Mouse (Mus musculus) naive thymus-derived CD4-positive, alpha-beta T cell, adult 2 months (primary cell): ENCODE measurements around the gene Rab39.

Source experiments
- DNase-seq: peaks from one replicate; pipeline ENCODE4 v3.0.0-alpha.2; 2011; ENCODE audit warnings: low read depth

Rab39 gene

DNA sequence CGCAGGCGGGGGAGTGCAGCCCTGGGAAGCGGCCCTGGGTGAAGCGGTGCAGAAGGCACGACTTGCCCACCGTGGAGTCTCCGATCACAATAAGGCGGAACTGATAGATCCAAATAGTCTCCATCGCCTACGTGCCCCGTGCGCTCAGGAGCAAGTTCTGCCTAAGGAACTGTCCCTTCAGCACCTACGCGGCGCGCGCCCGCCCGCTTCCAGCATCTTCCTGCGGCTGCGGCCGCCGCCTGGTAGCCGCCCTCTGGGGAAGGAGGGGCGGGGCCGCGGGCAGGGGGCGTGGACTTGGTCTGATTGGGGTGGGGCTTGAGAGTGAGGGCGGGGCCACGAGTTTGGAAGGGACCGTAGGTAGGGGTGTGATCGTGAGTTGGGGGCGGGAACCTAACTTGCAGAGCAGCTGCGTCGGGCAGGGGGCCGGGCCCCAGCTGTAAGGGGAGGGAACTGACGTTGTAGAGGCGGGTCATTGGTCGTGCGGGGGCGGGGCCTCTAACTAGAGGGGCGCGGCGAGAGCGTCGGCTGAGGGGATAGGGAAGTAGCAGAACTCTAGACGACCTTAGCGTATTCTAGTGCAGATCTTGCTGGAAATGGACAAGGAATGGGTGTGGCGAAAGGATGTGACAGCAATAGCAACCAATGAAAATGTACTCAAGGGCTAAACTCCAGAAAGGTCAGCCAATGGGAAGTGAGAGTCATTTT lies at the start of gene Rab39:
TSS of gene Rab39 (minus strand) at position 241 of the 705 bp plus-strand sequence.
- DNase-seq, result peak; percentile 65

DNA sequence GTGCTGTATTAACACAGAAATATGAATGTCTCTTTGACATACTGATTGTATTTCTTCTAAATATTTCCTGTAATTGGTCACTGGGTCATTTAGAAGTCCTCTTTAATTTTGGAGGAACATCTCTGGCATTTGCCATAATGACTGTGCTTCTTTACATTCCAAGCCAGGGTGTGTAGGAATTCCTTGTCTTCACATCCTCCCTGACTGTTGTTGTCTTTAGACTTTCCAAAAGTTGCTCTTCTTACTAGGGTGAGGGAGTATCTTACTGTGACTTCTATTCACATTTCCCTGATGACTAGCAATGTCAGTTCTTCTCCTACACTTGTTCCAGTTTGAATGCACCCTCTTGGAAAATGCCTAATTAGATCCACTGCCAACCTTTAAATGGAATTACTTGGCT lies 48.8 kb upstream of the Rab39 start:
- DNase-seq, result no peak

DNA sequence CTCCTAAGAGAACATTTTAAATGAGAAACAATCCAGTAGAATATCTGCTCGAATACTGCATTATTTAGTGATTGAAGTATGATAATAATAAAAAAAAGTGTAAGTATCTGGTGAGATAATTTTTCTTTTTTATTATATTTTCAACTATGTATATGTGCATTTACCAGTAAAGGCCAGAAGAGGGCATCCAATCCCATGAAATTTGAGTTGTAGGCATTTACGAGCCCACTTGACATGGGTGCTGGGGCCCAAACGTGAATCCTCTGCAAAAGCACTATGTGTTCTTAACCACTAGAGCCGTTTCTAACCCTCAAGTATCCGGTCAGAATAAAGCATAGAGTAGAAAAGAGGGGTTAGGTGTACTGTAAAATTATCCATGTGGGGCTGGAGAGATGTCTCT lies 44.9 kb upstream of the Rab39 start:
- DNase-seq, result peak; percentile 52

DNA sequence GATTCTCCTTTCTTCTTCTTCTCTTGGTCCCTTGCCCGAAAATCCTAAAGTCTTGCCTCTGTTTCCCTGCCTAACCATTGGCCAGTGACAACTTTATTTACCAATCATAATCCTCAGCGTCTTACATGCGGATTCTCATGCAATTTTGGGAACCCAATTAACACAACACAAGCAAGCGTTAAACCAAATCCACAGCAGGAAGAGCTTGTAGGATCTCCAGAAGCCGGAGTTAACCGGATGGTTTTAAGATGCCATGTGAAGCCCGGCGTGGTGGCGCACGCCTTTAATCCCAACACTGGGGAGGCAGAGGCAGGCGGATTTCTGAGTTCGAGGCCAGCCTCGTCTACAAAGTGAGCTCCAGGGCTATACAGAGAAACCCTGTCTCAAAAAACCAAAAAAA lies 44.4 kb upstream of the Rab39 start:
- no peak for DNase-seq

DNA sequence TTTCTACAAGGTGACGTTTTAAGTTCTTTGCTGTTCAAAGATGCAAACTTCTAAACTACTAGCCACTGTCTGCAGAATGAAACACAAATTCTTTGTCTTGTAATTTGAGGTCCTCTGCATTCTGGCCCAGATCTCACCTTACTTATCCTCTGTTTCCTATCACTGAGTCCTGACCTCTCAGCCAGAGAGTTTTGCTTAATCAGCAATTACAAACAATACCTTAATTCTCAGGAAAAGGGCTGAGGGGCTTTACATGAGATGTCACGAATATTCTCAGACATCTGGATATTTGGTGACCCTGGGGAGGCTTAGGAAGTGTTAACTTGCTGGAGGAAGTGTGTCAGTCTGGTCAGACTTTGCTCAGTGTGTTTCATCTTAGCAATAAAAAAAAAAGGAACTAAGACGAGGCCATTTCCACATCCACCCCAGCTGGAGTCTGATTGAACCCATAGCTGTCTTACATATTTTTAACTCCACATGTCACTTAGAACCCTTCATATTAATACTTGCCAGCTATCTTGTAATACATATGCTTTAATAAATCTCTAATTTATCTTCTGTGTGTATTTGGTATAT lies 34.9 kb upstream of the Rab39 start:
- no peak for DNase-seq

DNA sequence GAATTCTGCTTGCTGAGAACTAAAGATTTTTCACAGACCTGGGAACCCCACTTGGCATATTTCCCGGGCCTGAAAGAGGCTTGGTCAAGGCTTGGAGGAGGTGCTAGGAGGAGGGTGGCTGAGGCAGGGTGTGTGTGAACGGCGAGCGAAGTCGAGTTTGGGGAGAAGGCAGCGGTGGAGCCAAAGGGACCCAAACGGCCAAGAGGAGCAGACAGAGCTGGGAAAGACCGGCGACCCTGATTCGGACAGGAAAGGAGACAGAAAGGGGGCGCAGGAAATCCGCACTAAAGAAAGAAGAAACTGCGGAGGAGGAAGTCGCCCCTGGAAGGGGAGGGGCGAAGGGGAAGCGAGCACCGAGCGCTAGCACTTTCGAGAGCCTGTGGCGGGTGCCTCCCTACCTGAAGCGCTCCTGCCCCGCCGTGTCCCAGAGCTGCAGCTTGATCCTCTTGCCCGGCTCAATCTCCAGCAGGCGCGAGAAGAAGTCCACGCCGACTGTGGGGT lies 491 bp downstream of the Rab39 start:
- DNase-seq, result no peak

DNA sequence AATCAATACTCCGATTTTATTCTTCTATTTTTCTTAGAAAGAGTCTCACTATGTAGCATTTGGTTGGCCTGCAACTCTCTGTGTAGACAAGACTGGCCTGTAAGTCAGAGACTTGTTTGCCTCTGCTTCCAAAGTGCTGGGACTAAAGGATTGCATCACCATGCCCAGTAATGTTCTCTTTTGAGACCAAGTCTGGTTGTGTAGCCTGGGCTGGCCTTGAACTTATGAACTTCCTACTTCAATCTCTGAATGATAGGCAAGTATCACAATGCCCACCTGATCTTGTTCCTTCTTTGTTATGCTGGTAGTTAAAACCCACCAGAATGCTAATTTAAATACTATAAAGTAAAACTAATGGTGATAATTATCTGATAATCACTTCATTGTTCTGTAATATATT lies 3.0 kb downstream of the Rab39 start:
- no peak for DNase-seq

DNA sequence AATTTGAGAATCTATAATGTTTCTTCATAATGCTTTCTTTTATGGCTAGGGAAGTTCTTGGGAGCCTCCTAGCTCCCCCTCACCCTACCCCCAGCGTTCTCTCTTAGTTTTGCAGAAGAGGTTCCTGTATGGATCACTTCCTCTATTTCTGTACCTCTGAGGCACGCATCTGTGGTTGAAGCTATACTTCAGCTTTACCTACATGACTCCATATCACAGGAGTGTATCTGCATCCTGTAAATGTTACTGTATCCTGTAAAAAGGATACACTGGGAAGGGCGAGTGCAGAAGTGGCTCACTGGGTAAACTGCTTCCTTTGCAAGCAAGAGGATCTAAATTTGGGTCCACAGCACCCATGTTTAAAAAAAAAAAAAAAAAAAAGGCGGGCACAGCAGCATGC lies 5.5 kb downstream of the Rab39 start:
- DNase-seq, result no peak

DNA sequence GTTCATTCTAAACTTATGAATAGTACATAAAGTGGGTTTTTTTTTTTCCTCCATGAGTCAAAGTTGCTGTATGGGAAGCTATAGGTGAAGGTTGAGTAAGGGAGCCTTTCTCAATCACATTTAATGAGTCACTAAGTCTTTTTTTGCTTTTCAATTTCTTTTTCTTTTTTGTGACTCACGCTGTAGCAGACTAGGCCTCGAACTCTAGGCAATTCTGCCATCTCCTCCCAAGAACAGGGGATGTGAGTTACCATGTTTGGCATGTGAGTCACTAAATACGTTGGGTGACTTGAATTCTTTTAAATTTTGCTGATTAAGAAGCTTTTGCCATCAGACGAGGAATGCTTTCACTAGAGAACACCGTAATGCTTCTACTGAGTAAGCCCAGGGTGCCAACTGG lies 10.2 kb downstream of the Rab39 start:
- DNase-seq, result no peak

DNA sequence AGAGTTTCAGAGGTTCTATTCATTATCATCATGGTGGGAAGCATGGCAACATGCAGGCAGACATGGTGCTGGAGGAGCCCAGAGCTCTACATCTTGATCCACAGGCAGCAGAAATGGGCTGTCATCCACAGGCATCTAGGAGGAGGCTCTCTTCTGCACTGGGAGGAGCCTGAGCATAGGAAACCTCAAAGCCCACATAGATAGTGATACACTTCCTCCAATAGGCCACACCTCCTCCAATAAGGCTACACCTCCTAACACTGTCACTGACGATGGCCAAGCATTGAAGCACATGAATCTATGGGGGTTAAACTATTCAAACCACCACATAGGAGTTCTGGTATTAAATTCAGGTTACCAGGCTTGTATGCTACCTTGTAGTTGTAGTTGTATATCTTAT lies 12.3 kb downstream of the Rab39 start:
- DNase-seq, result no peak

DNA sequence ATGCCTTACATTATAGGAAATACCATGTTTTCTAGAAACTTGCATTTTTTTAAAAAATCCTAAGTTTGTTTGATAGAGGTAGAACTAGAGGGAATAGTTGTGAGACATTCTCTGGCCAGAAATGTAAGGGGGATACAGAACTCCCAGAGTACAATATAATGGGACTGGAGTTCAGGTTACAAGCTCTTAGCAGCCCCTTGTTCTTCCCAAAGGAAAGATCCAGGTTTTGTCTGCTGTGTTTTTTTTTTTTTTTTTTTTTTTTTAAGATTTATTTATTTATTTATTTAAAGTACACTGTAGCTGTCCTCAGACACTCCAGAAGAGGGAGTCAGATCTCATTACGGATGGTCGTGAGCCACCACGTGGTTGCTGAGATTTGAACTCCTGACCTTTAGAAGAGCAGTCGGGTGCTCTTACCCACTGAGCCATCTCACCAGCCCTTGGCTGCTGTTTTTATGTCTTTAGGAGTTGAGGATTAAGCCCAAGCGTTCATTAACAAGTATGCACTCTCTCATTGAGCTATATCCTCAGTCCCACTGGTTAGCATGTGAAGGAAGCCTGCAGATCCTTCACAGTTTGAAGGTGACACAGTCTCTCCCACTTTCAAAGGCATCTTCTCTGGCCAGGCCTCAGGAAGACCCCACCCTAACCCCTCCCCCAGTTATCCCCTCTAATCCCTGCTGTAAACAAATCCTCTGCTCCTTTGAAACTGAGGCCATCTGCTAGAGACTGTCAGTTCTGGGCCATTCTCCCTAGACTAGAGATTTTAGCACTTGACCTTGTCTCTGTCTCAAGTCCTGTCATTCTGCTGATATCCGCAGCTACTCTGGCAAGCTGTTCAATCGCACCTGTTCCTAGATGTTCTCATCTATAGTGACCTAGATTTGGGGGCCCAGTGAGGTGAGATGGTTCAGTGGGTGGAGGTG lies 14.0 kb downstream of the Rab39 start:
- DNase-seq, result no peak

DNA sequence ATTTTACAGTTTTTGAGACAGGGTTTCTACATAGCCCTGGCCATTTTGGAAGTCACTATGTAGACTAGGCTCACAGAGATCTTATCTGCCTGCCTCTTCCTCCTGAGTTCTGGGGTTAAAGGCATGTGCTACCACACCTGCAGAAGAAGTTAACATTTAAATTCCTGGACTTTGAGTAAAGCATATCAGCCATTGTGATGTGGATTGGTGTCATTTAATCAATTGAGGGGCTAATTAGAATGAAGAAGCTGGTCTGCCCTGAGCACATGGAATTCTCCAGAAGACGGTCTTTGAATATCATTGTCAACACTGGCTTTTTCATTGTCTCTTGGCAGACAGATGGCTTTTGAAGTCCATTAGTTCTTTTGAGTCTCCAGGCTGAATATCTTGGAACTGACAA lies 25.2 kb downstream of the Rab39 start:
- DNase-seq, result no peak

DNA sequence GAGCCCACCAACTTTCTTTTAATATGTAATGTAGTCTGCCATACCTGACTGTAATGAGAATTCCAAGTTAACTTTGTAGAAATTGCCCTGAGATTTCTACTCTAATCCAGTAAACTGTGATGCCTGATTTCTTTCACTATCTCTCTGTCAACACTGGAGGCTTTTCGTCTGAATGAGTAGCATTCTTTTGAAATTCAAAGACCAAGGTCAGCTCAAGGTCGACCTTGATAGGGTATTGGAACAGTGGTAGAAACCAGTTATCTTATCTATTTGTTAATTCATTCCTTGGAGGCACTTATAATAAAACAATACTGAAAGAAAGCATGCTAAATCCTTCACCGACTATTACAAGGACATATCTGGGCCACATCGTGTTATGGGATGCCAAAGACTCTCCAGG lies 29.1 kb downstream of the Rab39 start:
- DNase-seq, result no peak

DNA sequence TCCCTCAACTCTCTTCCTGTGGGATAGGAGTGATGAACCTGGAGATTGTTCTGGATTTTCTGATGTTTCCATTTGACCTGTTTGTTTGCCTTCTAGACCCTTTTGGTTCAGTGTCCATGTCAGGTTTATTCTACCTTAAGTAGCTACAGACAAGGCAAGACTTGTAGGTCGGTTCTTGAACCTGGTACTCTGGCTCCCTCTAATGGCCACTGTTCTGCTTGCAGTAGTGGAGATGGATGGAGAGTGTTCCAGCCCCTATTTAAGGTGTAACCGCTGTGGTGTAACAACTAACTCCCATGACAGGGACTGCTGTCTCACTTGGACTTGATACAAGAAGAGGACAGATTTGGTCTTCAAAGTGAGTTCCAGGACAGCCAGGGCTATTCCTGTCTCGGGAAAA lies 32.5 kb downstream of the Rab39 start:
- DNase-seq, result peak; percentile 92

DNA sequence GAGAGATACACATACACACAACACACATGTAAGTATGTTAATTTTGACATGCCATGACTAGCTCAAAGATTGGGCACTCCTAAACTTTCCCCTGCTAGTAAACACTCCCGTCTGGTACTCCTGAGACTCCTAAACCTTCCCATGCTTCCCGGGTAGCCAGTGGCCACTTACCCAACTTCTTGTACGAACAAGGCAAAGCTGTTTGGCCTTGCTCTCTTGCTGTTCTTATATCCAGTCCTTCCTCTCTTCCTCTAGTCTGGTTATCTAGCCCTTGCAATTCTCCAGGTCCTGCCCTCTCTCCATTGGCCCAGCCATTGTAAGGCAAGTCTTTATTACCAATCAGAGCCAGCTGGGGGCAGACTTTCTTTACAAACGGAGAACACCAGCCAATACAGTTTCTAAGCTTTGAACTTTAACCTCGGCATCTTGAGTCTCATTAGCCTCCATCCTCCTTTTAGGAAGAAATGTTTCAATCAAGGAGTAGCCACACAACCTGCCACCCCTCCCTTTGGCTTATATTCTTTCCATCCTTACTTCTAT lies 36.3 kb downstream of the Rab39 start, which contains the start of gene Cul5:
TSS of gene Cul5 (minus strand) at position 335 of the 540 bp plus-strand sequence.
- peak; percentile 65 for DNase-seq

DNA sequence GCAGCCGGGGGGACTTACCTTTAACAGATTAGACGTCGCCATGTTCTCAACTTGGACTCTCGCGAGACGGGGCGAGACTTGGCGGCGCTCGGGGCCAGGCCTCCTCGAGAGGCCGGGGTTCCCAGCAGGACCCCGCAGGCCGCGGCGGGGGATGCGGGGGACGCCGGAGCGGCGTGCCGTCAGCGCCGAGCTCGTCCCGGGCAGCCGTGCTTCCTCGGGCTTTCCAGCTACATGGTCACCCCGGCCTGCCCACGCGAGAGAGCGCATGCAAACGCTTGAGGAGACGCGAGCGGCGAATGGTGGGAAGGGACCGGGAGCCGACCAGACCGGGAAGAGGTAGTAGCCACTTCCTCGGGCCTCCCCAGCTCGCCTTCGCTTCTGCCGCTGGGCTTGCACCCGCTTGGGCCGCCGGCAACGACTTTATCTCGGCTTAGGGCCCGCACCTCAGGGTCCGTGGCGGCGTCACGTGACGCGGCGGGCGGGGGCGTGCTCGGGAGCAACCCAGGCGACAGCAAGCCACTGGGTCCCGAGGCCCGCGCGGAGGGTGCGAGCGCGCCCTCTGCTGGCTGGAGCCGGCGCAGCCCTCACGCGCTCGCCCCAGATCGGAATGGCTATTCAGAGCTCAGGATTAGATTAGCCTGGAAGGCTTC lies 38.9 kb downstream of the Rab39 start:
- DNase-seq, result peak; percentile 97

DNA sequence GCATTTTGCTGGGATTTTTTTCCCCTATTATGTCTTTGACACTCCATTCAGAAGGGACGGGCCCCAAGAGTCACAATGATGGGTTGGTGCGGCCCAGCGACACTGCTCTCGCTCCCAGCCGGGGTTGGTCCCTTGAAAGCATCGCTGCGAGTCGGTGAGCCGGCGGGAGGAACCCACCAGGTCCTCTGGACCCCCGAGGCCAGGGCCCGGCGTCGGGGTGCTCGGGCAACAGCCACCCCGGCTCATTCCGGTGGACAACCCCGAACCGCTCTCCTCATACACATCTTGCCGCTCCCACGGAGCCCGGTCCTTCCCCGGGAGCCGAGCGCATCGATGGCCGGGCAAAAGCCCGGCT lies 39.4 kb downstream of the Rab39 start:
- DNase-seq, result no peak

DNA sequence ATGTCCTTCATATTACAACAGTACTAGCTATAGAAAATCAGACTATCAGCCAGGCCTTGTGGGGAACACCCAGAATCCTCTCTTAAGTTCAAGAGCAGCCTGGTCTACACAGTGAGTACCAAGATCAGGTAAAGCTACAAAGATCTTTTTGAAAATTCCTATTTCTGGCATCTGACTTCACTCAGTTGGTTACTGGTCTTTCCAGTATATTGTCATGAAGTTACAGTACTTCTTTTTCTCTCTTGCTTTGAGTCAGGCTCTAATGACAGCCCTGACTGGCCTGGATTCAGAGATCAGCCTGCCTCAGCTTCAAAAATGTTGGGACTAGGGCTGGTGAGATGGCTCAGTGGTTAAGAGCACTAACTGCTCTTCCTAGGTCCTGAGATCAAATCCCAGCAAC lies 40.6 kb downstream of the Rab39 start:
- no peak for DNase-seq

DNA sequence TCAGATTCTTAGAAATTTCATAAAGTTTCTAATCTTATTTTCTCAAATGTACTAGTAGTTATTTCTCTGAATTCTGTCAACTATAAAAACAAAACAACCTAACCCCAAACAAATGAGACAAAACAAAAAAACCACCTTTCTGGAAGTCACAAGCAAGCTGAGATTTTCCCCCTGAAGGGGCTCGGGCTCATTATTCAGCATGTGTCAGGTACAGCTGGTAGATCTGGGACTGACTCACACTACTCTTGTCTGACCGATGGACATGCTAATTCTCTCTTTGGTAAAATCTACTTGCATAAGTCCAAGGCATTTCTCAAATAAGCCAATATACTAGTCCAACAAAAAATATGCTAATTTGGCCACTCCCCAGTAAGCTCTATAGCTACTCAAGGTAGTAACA lies 41.2 kb downstream of the Rab39 start:
- no peak for DNase-seq

DNA sequence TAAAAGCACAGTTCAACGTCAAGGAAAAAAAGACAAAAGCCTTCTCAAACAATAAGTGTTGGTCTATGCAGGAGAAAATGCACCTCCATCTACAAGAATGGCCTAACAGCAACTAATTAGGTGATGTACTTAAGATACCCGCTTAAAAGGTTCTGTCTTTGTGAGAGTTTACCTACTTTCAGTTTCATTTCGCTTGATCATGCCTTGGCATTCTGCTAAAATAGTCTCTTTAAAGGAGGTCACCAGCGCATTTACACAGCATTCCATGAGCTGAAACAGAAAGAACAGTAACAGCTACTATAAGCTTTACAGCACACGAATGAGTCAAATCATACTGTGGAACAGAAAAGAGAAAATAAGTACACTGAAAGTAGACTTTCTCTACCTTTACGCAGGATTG lies 71.2 kb downstream of the Rab39 start:
- DNase-seq, result no peak
